Mouse (Mus musculus) sigmoid colon, adult 10 weeks (tissue): ENCODE results near the gene Adcy5. TPM values are rescaled to one million over a fixed set of nuclear protein-coding genes. Genes with fewer than 3 reads are reported as not detected.

ENCODE experiments used
- polyA plus RNA-seq: library from polyadenylated mRNA; stranded (reverse); fragments of 350-450 nt; fragmentation: Illumina TruSeq; extraction: RNeasy Lipid Tissue Mini Kit (QIAGEN cat#74804); gene quantifications from one replicate; pipeline ENCODE4 v1.2.3, GENCODE M21; 2014; ENCODE audit warnings: low read depth, low replicate concordance

The Adcy5 gene
- 2.3 TPM for polyA plus RNA-seq

DNA sequence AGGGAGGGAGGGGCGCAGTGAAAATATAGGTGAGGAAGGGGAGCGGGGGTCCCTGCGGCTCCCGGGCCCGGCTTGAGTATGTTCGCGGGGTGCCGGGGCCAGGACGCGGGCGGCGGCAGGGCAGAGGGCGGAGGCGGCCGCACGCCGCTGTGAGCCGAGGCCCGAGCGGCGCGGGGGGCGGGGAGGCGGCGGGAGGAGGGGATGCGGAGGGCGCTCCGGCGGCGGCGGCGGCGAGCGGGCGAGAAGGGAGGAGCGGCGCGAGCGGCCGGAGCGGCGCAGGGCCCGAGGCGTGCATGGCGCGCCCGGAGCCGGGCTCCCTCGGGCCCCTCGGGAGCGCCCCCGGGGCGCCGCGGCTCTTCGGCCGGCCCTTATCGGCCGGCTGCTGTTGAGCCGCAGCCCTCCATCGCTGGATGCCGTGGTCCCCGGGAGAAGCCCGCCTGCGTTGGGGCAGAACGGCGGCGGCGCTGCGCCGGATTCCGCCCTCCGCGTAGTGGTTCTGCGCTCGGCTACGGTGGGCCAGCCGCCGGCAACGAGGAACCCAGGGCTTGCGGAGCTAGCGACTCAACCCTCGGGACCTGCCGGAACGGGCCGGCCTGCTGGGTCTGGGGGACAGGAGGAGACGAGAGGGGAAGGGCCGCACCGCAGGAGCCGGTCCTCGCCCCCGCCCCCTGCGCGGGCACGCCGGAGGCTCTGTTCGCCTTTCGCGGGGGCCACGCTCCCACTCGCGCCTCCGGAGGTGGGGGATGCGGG is at the start of gene Adcy5:
Adcy5 (plus strand) TSS at position 237 of the 750 bp plus-strand sequence.

Other genes with a start within 250 kb of the Adcy5 start
- 116 TPM for gene Hacd2, start 132.4 kb upstream of the Adcy5 start, polyA plus RNA-seq
- 69.7 TPM for gene Sec22a, start 209.0 kb downstream of the Adcy5 start, polyA plus RNA-seq